Mouse (Mus musculus): ENCODE measurements at regions not wholly inside any gene's neighbourhood (a gene's known extent, or its start where the extent isn't known, plus 50 kb on each side); places are given as distances from the start of the nearest gene placed in this dataset.

DNA sequence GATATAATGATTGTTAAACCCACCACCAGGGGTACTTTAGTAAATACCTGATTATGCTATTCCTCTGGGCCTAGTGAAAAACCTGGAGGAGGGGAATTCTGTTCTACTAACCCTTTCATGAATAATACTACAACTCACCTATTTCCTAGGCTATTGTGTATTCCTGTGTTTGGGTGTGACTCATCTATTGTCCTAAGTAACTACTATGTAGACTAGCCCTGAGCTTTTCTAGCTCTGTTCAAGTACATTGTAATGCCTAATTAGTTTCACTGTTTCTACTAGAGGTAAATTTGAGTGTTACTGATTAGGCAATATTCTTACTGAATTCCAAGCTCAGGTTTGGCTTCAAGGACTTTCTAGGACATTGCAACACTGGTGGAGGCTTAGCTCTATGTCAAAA, 1032.0 kb upstream of the Ppp6c start:
- ATAC-seq (replicated peaks; ENCODE audit: low FRiP score) (no peak), DNase-seq (ENCODE audit: low spot score) (no peak)
- no peaks in the 10 kb centered on the region for H3K27me3 ChIP-seq (ENCODE audit: control insufficient read depth, insufficient read depth, low read length)
- H3K27ac ChIP-seq (ENCODE audit: low read depth, low read length): no peak overlapping the region
- H3K36me3 ChIP-seq (ENCODE audit: control insufficient read depth, insufficient read depth, low read length): no peaks in the 10 kb centered on the region
- no peaks in the 10 kb centered on the region for H3K9me3 ChIP-seq (ENCODE audit: control insufficient read depth, low read length)
- no peak overlapping the region for H3K4me3 ChIP-seq (ENCODE audit: low read depth, low read length)
- no peaks in the 10 kb centered on the region for H3K4me1 ChIP-seq (replicated peaks; ENCODE audit: control insufficient read depth, insufficient read depth, low read length)
- H3K4me2 ChIP-seq (ENCODE audit: low read depth, low read length, severe bottlenecking): no peak overlapping the region
- H3K9ac ChIP-seq (ENCODE audit: low read length): no peak overlapping the region

DNA sequence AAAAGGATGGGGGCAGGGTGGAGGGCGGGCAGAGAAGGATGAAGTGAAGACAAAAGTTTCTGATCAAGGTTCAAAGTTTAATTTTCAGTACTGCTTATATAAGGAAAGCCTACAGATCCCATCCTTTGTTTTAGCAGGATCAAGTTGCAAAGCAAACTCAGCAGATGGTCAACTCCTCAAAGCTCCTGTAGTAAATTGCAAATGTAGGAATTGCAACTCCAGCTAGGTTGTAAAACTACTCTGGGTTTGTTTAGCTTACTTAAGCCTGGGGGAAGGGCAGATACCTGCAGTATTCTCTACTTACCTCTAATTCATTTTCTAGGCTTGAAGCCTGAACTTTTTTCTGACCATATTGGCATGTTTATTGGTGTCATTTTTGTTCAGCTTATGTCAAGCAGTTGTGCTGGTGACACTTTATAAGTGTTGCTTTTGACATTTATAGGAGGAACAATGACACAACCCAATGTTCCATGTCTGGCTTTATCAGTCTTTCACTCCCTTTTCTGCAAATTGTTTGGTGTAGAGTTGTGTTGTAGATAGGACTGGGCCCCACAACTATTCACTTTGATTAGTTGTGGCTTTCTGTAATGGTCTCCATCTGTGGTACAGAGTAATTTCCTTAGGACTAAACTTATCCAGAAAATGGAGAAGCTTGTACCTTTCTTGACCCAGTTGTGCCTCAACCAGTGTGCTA, 1023.5 kb upstream of the Ppp6c start:
- Histone ChIP-seq H3K4me3 (ENCODE audit: low read depth, low read length) (no peak overlapping the region), H3K4me2 (ENCODE audit: low read depth, low read length, severe bottlenecking) (no peak overlapping the region), H3K27ac (ENCODE audit: low read depth, low read length) (no peak overlapping the region), H3K9me3 (ENCODE audit: control insufficient read depth, low read length) (no peaks in the 10 kb centered on the region), H3K36me3 (ENCODE audit: control insufficient read depth, insufficient read depth, low read length) (no peaks in the 10 kb centered on the region), H3K27me3 (ENCODE audit: control insufficient read depth, insufficient read depth, low read length) (no peaks in the 10 kb centered on the region), H3K4me1 (replicated peaks; ENCODE audit: control insufficient read depth, insufficient read depth, low read length) (no peaks in the 10 kb centered on the region), H3K9ac (ENCODE audit: low read length) (no peak overlapping the region)
- 68% methylated on average over 1 of the region's 1 CpGs for WGBS
- ATAC-seq (replicated peaks; ENCODE audit: low FRiP score) (no peak), DNase-seq (ENCODE audit: low spot score) (no peak)

DNA sequence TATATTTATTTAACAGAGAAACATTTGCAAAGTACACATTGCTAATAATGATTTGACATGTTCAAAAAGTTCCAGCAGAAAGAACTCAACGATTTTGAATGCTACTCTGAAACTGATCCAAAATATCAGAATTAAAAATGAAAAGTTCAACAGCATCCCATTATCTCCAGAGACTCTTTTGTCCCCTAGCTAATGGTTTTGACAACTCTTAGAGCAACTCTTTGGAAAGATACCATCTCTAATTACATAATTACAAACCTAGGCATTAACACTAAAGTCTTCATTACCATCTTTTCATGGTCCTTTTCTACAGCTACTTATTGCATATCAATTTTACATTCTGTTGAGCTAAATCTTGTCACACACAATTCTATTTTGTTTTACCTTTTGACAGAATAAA, 997.5 kb upstream of the Ppp6c start:
- ATAC-seq (replicated peaks; ENCODE audit: low FRiP score) (no peak), DNase-seq (ENCODE audit: low spot score) (no peak)
- Histone ChIP-seq H3K4me1 (replicated peaks; ENCODE audit: control insufficient read depth, insufficient read depth, low read length) (no peaks in the 10 kb centered on the region), H3K9ac (ENCODE audit: low read length) (no peak overlapping the region), H3K27ac (ENCODE audit: low read depth, low read length) (no peak overlapping the region), H3K9me3 (ENCODE audit: control insufficient read depth, low read length) (no peaks in the 10 kb centered on the region), H3K27me3 (ENCODE audit: control insufficient read depth, insufficient read depth, low read length) (no peaks in the 10 kb centered on the region), H3K36me3 (ENCODE audit: control insufficient read depth, insufficient read depth, low read length) (no peaks in the 10 kb centered on the region), H3K4me2 (ENCODE audit: low read depth, low read length, severe bottlenecking) (no peak overlapping the region), H3K4me3 (ENCODE audit: low read depth, low read length) (no peak overlapping the region)
- 70% methylated on average over 1 of the region's 1 CpGs for WGBS

DNA sequence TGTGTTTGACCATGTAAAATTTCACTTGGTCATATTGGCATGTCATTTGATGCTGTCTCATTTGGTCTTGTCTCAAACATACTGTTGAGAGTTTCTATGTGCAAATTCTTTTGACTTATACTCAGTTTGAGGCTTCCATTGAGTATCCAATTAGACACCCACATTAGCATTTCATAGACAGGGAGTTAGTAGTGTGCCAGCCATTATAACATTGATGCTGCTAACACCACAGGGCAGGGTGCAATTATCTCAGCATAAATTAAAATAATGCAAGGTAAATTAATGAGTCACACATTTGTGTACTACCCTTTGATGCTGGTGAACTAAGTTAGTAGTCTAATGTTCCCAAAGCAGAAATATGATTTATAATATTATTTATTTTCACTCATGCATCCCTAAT, 997.0 kb upstream of the Ppp6c start:
- H3K4me2 ChIP-seq (ENCODE audit: low read depth, low read length, severe bottlenecking): no peak overlapping the region
- H3K27me3 ChIP-seq (ENCODE audit: control insufficient read depth, insufficient read depth, low read length): no peaks in the 10 kb centered on the region
- no peak for DNase-seq (ENCODE audit: low spot score)
- no peaks in the 10 kb centered on the region for H3K36me3 ChIP-seq (ENCODE audit: control insufficient read depth, insufficient read depth, low read length)
- no peak overlapping the region for H3K4me3 ChIP-seq (ENCODE audit: low read depth, low read length)
- ATAC-seq (replicated peaks; ENCODE audit: low FRiP score): peak; percentile 91
- no peak overlapping the region for H3K27ac ChIP-seq (ENCODE audit: low read depth, low read length)
- no peak overlapping the region for H3K9ac ChIP-seq (ENCODE audit: low read length)
- no peaks in the 10 kb centered on the region for H3K4me1 ChIP-seq (replicated peaks; ENCODE audit: control insufficient read depth, insufficient read depth, low read length)
- H3K9me3 ChIP-seq (ENCODE audit: control insufficient read depth, low read length): no peaks in the 10 kb centered on the region

Data from forebrain, embryonic 11.5 days (tissue).